Mouse (Mus musculus): ENCODE data around the gene Use1. TPM values are rescaled to one million over a fixed set of nuclear protein-coding genes. Genes with fewer than 3 reads are reported as not detected.

The Use1 gene
- polyA plus RNA-seq, 1 experiment from 2014 or later: 76.7 TPM

GRCm38 (mm10) chr8:71406099-71407015 is 39.7 kb downstream of the Use1 start:
- 0 out of 2 replicates have a peak, but pooled peaks cover 2% of the 10 kb centered on the region for H3K27me3 ChIP-seq
- H3K9me3 ChIP-seq: no peaks in the 10 kb centered on the region
- H3K4me1 ChIP-seq: peaks cover 20% of the 10 kb centered on the region
- ATAC-seq (ENCODE audit: low FRiP score): peak; percentile 81
- under 1% methylated on average over 55 of the region's 55 CpGs for WGBS
- peak overlapping the region; percentile 68 for H3K27ac ChIP-seq
- peak overlapping the region; percentile 66 for H3K4me3 ChIP-seq (replicated peaks)
- H3K9ac ChIP-seq: peak overlapping the region; percentile 71
- H3K36me3 ChIP-seq (replicated peaks): peaks cover 34% of the 10 kb centered on the region
- peak overlapping the region; percentile 70 for H3K4me2 ChIP-seq

GRCm38 (mm10) chr8:71407441-71407840 is 40.8 kb downstream of the Use1 start:
- Histone ChIP-seq H3K27ac (no peak overlapping the region), H3K9ac (peak overlapping the region; percentile 33; the same call in 1 of the 2 replicates), H3K4me1 (peaks cover 25% of the 10 kb centered on the region), H3K4me3 (replicated peaks) (peak overlapping the region; percentile 66), H3K27me3 (0 out of 2 replicates have a peak, but pooled peaks cover 4% of the 10 kb centered on the region), H3K9me3 (no peaks in the 10 kb centered on the region), H3K4me2 (no peak overlapping the region), H3K36me3 (replicated peaks) (peaks cover 31% of the 10 kb centered on the region)
- WGBS: 92% methylated on average over 14 of the region's 14 CpGs
- ATAC-seq (ENCODE audit: low FRiP score): no peak

GRCm38 (mm10) chr8:71408231-71408630 is 41.6 kb downstream of the Use1 start:
- Histone ChIP-seq H3K4me1 (peaks cover 25% of the 10 kb centered on the region), H3K9me3 (no peaks in the 10 kb centered on the region), H3K9ac (no peak overlapping the region), H3K36me3 (replicated peaks) (peaks cover 31% of the 10 kb centered on the region), H3K27me3 (0 out of 2 replicates have a peak, but pooled peaks cover 4% of the 10 kb centered on the region), H3K4me3 (replicated peaks) (no peak overlapping the region), H3K27ac (no peak overlapping the region), H3K4me2 (no peak overlapping the region)
- 92% methylated on average over 4 of the region's 4 CpGs for WGBS
- no peak for ATAC-seq (ENCODE audit: low FRiP score)

DNA sequence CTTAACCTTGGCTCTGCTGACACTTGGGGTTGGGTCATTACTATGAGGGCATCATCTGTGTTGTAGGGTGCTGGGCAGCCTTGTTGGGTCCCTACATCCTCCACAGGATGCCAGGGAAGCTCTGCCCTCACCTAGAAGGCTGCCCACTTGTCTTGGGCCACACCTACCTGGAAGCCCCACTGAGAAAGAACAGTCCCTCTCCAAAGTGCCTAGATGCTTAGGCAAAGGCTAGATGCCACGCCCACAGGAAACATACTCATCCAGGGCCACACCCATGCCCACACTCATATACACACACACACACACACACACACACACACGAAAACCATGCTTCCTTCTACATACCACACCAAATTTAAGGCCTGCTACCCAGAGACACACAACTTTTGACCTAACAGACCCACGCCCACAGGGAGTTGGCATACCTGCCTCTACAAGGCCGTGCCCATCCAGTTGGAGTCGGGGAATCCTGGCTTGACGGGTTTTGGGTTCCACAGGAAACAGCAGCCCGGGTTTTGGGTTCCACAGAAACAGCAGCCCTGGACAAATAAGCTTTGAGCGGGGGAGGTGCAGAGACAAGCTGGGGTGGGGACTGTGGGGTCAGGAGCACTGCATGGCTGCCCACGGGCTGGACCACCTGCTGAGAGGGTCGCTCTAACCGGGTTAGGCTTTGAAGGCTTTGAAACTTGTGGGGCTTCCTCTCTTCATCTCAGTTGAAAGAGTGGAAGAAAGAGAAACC is 45.1 kb downstream of the Use1 start:
- no peak for ATAC-seq (ENCODE audit: low FRiP score)
- Histone ChIP-seq H3K4me3 (replicated peaks) (no peak overlapping the region), H3K27me3 (0 out of 2 replicates have a peak, but pooled peaks cover 7% of the 10 kb centered on the region), H3K9ac (no peak overlapping the region), H3K4me1 (peaks cover 13% of the 10 kb centered on the region), H3K4me2 (no peak overlapping the region), H3K27ac (no peak overlapping the region), H3K36me3 (replicated peaks) (peaks cover 31% of the 10 kb centered on the region), H3K9me3 (no peaks in the 10 kb centered on the region)
- 48% methylated on average over 11 of the region's 11 CpGs for WGBS

Other genes starting within 250 kb of the Use1 start
- 26.4 and 28.3 TPM in 2 replicates for gene Myo9b, start 94.1 kb upstream of the Use1 start, polyA plus RNA-seq (2016; fragmentation: Nextera tagmentation; extraction: Ambion mirVana)
- 52.4 and 58.4 TPM in 2 replicates for gene Haus8, start 93.9 kb upstream of the Use1 start, polyA plus RNA-seq (2016; fragmentation: Nextera tagmentation; extraction: Ambion mirVana)
- gene Ocel1, start 4.5 kb downstream of the Use1 start, polyA plus RNA-seq (2016; fragmentation: Nextera tagmentation; extraction: Ambion mirVana): 3.2 and 4.4 TPM in 2 replicates
- 31.5 and 35.3 TPM in 2 replicates for gene Nr2f6, start 15.1 kb downstream of the Use1 start, polyA plus RNA-seq (2016; fragmentation: Nextera tagmentation; extraction: Ambion mirVana)
- 3.2 and 4.6 TPM in 2 replicates for gene Ushbp1, start 29.0 kb downstream of the Use1 start, polyA plus RNA-seq (2016; fragmentation: Nextera tagmentation; extraction: Ambion mirVana)
- gene Babam1, start 30.0 kb downstream of the Use1 start, polyA plus RNA-seq (2016; fragmentation: Nextera tagmentation; extraction: Ambion mirVana): 89.4 and 110 TPM in 2 replicates
- 34.2 and 38.0 TPM in 2 replicates for gene Ankle1, start 39.2 kb downstream of the Use1 start, polyA plus RNA-seq (2016; fragmentation: Nextera tagmentation; extraction: Ambion mirVana)
- 99.3 and 99.8 TPM in 2 replicates for gene Abhd8, start 96.8 kb downstream of the Use1 start, polyA plus RNA-seq (2016; fragmentation: Nextera tagmentation; extraction: Ambion mirVana)
- gene Mrpl34, start 98.1 kb downstream of the Use1 start, polyA plus RNA-seq (2016; fragmentation: Nextera tagmentation; extraction: Ambion mirVana): 207 and 219 TPM in 2 replicates
- 146 and 155 TPM in 2 replicates for gene Dda1, start 102.4 kb downstream of the Use1 start, polyA plus RNA-seq (2016; fragmentation: Nextera tagmentation; extraction: Ambion mirVana)
- 11.1 and 13.4 TPM in 2 replicates for gene Ano8, start 119.1 kb downstream of the Use1 start, polyA plus RNA-seq (2016; fragmentation: Nextera tagmentation; extraction: Ambion mirVana)
- gene Gtpbp3, start 121.3 kb downstream of the Use1 start, polyA plus RNA-seq (2016; fragmentation: Nextera tagmentation; extraction: Ambion mirVana): 12.6 and 15.1 TPM in 2 replicates
- 27.6 and 30.2 TPM in 2 replicates for gene Plvap, start 144.9 kb downstream of the Use1 start, polyA plus RNA-seq (2016; fragmentation: Nextera tagmentation; extraction: Ambion mirVana)
- 0.20 and 0.21 TPM in 2 replicates for gene Ccdc194, start 158.9 kb downstream of the Use1 start, polyA plus RNA-seq (2016; fragmentation: Nextera tagmentation; extraction: Ambion mirVana)
- gene Bst2, start 170.6 kb downstream of the Use1 start, polyA plus RNA-seq (2016; fragmentation: Nextera tagmentation; extraction: Ambion mirVana): 8.4 and 8.5 TPM in 2 replicates
- 48.1 and 52.1 TPM in 2 replicates for gene Mvb12a, start 176.1 kb downstream of the Use1 start, polyA plus RNA-seq (2016; fragmentation: Nextera tagmentation; extraction: Ambion mirVana)
- 0.19 TPM in 1 of 2 replicates, not detected in the other for gene Tmem221, start 192.0 kb downstream of the Use1 start, polyA plus RNA-seq (2016; fragmentation: Nextera tagmentation; extraction: Ambion mirVana)
- not detected in 2 replicates for gene Nxnl1, start 199.8 kb downstream of the Use1 start, polyA plus RNA-seq (2016; fragmentation: Nextera tagmentation; extraction: Ambion mirVana)
- gene Slc27a1, start 202.0 kb downstream of the Use1 start, polyA plus RNA-seq (2016; fragmentation: Nextera tagmentation; extraction: Ambion mirVana): 44.6 and 45.2 TPM in 2 replicates
- 199 and 208 TPM in 2 replicates for gene Pgls, start 225.3 kb downstream of the Use1 start, polyA plus RNA-seq (2016; fragmentation: Nextera tagmentation; extraction: Ambion mirVana)
- gene Fam129c, start 230.8 kb downstream of the Use1 start, polyA plus RNA-seq (2016; fragmentation: Nextera tagmentation; extraction: Ambion mirVana): 4.3 and 5.6 TPM in 2 replicates
- gene Colgalt1, start 244.2 kb downstream of the Use1 start, polyA plus RNA-seq (2016; fragmentation: Nextera tagmentation; extraction: Ambion mirVana): 42.7 TPM in 2 replicates